Mouse (Mus musculus) layer of hippocampus, adult 2 months (tissue): ENCODE results near the gene Prm3. TPM values are rescaled to one million over a fixed set of nuclear protein-coding genes. Genes with fewer than 3 reads are reported as not detected.

Experiments used
- DNase-seq, 2 experiments: peaks; one replicate each; pipeline ENCODE4 v3.0.0; 2022; ENCODE audit warnings: low spot score in 2 of 2
- H3K27ac ChIP-seq: fragments of 200-600 bp; 2 replicates; pipeline ENCODE4 v1.8.1; 2022
- H3K4me3 ChIP-seq: fragments of 200-600 bp; 2 replicates; pipeline ENCODE4 v1.8.1; 2022; ENCODE audit warnings: mild to moderate bottlenecking
- CTCF ChIP-seq: fragments of 200-600 bp; conservative IDR thresholded peaks from 2 replicates; pipeline ENCODE4 v1.8.1; 2022; ENCODE audit warnings: antibody characterized with exemption, mild to moderate bottlenecking, moderate library complexity
- long read RNA-seq, 2 experiments: library from polyadenylated mRNA; stranded (forward); transcript quantifications; one replicate each; pipeline ENCODE4 v2.0.0; 2021; ENCODE audit warnings: borderline mapping rate in 2 of 2
- total RNA-seq, 2 experiments: library from RNA; stranded (reverse); gene quantifications; 2 replicates each; pipeline ENCODE4 v1.2.3; 2021

Gene Prm3
- not detected for total RNA-seq
- long read RNA-seq, experiment 1: 0 reads
- long read RNA-seq, experiment 2: 0 reads

DNA sequence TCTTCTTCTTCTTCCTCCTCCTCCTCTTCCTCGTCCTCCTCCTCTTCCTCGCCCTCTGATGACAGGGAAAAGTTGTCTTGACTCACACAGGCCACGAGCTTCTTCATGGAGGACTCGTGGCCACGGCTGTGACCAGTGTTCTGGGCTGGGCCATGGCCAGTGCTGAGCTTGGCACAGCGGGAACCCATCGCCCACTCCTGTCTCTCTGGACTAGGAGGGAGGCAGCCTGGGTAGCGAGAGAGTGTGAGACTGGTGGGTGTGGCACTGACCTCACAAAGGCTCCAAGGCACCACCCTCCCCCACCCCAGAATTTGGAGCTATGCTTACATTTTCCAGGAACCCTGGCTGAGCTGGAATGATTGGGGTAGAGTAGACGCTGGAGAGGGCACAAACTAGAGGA lies at the start of gene Prm3:
Gene Prm3, minus strand, starts transcription at position 213 of the 400 bp plus-strand sequence.
- DNase-seq: no peak
- Histone ChIP-seq H3K27ac (no peak within 1 kb of the TSS), H3K4me3 (no peak within 1 kb of the TSS)
- TF ChIP-seq CTCF: no peak

DNA sequence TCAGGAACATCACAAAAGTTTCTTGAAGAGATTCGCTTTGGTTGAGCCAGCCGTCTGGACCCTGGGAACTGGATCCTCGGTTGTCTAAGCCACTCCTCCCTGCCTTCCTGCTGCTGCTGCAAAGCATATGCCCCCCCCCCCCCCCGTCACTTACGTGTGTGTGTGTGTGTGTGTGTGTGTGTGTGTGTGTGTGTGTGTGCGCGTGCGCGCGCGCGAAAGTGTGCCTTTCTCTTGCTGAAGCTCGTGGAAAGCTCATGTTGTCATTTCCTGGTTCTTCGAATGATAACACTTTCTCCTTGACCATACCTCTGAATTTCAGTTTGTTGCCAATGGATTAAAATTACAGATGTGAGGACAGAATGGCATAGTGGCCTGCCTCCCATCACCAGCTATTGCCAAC lies 49.3 kb upstream of the Prm3 start:
- DNase-seq: no peak
- H3K4me3 ChIP-seq: no peak overlapping the region
- no peak for TF ChIP-seq CTCF
- no peak overlapping the region for H3K27ac ChIP-seq

DNA sequence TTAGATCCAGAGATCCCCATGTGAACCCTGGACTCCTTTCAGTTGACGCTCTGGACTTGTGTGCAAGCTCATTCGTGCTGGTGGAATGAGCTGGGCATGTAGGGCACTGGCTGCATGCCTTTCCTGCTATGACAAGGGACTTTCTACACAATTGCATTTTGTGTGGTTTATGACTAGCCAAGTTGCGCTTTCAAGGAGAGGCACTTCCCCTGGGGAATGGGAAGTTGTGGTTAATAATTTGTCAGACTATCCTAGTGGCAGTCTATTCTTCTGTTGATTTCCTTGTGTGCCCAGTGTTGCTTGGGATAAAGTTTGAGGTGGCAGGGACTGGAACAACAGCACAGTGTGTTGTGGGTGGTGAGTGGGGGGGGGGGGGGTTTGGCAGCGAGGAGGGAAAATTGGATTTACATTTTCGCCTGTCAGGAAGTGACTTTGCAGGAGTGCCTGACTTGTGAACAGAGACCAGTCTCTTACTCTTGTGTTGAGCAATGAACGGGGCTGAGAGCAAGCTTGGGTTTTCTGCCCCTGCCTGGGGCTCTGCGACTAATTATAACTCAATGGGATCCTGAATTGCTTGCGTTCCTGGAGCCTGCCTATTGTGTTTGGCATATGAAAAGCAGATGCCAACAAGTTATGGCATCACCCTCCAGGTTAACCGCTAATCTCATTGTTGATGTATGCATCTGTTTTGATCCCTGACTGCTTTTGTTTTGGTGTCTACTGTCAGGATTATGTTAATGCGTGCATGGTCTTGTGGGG lies 48.0 kb upstream of the Prm3 start:
- TF ChIP-seq CTCF: no peak
- no peak overlapping the region for H3K4me3 ChIP-seq
- H3K27ac ChIP-seq: no peak overlapping the region
- DNase-seq: no peak

DNA sequence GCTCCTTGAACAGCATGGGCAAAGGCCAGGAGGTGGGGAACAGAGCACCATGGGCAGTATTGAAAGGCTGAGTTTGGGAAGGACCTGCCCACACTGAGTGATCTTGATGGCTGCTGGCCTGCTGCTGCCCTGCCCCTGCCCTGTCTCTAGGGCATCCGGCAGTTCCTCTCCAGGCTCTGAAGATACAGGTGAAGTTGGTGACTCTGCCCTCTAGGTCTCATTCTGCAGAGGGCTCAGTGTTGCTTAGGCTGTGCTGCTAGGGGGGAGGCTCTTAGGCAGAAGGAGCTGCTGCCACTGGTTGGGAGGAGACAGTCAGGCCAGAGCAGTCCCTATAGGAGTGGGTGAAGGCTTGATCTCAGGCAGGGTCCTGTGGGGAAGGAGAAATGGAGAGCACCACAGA lies 47.2 kb upstream of the Prm3 start:
- H3K27ac ChIP-seq: no peak overlapping the region
- DNase-seq: no peak
- no peak overlapping the region for H3K4me3 ChIP-seq
- no peak for TF ChIP-seq CTCF

DNA sequence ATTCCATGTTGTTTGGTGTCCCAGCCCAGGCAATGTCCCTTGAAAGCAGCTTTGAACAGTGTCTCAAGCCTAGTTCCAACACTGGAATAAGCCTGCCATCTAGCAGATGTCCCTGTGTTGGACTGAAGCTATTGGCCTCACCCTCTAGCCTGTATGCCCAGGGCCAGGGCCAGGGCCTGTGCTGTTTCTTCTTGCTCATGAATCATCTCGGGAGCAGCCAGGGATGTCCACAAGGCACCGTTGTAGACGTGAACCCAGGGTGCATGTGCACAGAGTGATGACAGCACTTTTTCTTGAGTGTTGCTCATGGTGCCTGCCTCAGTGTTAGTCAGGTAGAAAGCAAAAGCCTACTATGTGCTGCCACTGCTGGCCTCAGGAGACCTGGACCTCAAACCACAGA lies 46.5 kb upstream of the Prm3 start:
- TF ChIP-seq CTCF: no peak
- H3K4me3 ChIP-seq: no peak overlapping the region
- H3K27ac ChIP-seq: no peak overlapping the region
- DNase-seq: no peak

DNA sequence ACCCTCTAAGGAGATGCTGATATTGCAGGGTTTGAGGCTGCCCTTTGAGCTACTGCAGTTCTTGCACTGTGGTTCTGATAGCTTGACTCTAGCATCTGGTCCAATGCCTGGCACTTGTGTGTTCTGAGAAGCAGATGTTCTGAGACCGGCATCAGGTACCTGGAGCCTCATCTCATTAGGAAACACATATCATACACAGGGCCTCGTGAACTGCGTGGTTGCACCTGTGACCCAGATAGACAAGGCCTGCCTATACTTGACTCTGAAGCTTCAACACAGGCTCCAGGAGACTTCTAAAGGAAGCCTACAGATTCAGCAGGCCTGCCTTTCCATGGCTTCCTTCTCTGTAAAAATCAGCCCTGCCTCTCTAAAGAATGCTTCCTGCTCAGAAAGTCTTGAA lies 45.7 kb upstream of the Prm3 start:
- TF ChIP-seq CTCF: no peak
- no peak overlapping the region for H3K4me3 ChIP-seq
- no peak for DNase-seq
- no peak overlapping the region for H3K27ac ChIP-seq

DNA sequence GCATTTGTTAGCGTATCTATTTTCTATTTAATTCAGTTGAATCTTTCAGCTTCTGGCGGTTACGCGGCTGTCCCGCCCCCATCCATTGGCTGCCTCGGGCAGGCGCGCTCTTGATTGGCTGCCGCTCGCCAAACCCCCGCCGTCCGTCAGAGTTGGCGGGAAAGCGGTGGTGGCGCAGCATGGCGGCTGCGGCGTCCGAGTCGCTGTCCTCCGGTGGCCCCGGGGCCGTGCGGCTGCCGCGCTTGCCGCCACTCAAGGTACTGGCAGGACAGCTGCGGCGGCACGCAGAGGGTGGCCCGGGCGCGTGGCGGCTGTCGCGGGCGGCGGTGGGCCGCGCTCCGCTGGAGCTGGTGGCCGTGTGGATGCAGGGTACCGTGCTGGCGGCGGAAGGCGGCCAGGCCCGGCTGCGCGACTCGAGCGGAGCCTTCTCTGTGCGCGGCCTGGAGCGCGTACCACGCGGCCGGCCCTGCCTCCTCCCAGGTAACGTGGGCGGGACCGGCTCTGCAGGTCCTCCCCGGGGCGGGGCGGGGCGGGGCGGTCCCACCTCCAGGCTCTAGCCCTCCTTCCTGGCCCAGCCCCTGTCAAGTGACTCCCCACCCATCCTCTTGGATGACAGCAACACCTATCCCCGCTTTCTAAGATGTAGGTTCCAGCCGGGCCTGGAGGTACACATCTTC lies 44.3 kb upstream of the Prm3 start, which contains the start of gene Rmi2:
Gene Rmi2, plus strand, starts transcription at position 149 of the 677 bp plus-strand sequence.
- Histone ChIP-seq H3K4me3 (peak within 1 kb of the TSS; percentile 60), H3K27ac (no peak within 1 kb of the TSS)
- peak; percentile 75 to 83 for DNase-seq
- no peak for TF ChIP-seq CTCF

DNA sequence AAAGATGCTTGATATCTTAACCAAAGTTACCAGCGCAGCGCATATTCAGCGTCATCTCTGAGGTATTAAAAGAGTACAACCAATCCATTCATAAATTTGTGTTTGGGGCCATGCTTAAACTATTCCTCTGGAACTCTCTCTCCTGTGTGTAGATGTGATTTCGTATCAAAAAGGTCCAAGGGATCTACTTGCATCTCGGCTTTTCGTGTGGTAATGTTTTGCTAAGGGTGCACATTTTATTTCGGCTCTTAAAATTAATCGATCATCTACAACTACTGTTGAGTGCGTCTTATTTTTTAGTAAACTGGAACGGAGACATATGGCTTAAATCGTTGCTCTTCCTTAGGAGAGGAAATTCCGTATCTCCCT lies 43.8 kb upstream of the Prm3 start:
- DNase-seq: no peak
- Histone ChIP-seq H3K27ac (no peak overlapping the region), H3K4me3 (peak overlapping the region; percentile 60)

DNA sequence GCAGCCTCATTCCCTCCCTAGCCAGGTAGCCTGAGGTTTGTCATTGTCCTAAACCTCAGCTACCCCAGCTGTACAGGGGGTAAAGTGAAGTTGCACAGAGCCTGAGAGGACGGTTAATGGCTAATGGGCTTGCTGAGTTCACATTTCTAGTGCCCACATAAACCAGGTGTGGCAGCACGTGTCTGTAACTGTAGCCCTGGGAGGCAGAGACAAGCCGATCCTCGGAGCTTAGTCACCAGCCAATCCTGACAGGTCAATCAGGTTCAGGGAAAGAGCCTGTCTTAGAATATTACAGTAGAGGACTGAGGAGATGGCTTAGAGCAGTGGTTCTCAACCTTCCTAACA lies 37.7 kb upstream of the Prm3 start:
- DNase-seq: no peak
- Histone ChIP-seq H3K4me3 (no peak overlapping the region), H3K27ac (no peak overlapping the region)
- TF ChIP-seq CTCF: no peak

More for the DNA sequence above, 43.8 kb upstream of the Prm3 start:
- TF ChIP-seq CTCF: no peak

DNA sequence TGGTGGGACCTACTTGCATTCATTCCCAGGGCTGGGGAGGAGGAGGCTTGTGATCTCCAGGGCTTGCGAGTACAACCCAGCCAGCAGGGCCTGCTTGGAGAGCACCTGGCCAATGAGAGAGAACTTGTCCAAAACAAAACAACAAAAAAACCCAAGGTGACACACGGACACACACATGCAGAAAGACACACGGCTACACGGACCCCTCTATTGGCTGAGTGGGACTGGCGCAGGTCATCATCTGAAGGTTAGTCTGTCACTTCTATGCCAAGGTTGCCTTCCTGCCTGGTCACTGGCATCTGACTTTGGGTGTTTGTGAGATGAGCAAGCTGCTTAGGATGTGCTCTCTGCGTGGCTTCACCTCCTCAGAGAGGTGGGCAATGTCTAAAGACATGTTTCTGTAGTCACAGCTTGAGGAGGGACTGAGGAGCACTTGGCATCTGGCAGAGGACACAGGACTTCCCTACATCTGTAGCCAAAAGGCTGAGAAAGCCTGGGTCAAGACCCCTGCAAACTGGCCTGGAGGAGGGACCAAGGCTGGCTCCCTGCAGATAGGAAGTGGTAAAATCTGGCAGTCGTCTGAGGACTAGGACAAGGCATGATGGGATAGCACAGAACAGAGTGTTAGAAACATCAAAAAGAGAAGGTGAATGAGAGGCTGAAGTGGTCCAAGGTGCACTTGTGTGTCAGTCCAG lies 37.2 kb upstream of the Prm3 start:
- no peak for TF ChIP-seq CTCF
- no peak for DNase-seq
- no peak overlapping the region for H3K27ac ChIP-seq
- H3K4me3 ChIP-seq: no peak overlapping the region

DNA sequence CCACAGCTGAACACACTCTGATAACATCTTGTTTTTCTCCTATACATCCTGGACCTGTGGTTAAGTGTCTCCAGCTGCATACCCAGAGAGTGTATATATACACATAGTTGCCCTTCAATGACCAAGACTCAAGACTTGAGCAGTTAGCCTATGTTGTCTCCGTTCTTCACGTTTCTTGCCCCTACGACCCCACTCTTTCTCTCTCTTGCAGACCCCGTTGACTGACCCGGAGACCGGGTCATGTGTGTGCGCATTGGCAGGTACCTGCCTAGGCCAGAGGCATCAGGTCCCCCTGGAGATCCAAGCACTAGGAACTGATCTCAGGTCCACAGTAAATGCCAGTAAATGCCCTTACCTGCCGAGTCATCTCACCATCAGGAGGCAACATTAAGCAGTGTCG lies 36.6 kb upstream of the Prm3 start:
- DNase-seq: no peak
- TF ChIP-seq CTCF: no peak
- Histone ChIP-seq H3K27ac (no peak overlapping the region), H3K4me3 (no peak overlapping the region)

DNA sequence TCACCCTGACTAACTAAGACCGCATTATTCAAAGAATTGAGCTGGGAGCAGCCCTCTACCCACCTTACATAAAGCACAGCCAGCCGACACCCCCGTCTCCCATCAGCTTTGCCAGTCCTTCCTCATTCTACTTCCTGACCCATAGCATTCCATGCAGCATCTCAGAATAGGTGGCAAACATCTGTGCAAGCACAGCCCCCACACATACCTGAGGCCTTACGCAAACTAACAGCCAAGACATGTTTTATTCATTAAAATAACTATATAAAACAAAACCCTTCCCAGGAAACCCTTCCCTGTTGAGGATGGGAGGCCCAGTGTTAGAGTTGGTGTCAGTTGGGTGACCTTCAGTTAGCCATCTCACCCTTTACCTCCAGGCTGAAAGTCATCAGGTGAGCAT lies 35.1 kb upstream of the Prm3 start:
- no peak overlapping the region for H3K27ac ChIP-seq
- no peak for DNase-seq
- TF ChIP-seq CTCF: no peak
- H3K4me3 ChIP-seq: no peak overlapping the region

DNA sequence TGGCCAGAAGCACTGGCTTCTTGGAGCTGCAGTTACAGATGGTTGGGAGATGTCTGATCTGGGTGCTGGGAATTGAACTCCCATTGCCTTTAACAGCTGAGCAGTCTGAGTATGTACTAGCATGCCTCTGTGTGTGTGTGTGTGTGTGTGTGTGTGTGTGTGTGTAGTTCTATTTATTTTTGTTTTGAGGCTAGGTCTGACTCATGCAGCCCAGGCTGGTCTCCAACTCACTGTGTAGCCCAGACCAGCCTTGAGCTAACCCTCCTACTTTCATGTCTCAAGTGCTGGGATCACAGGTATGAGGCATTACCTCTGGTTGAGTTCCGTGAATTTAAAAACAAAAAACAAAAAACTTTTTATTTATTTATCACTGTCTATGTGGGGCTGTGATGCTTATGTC lies 33.8 kb upstream of the Prm3 start:
- TF ChIP-seq CTCF: no peak
- no peak for DNase-seq
- H3K4me3 ChIP-seq: no peak overlapping the region

More for the DNA sequence above, 33.8 kb upstream of the Prm3 start:
- H3K27ac ChIP-seq: no peak overlapping the region
